Mouse (Mus musculus) heart, postnatal 0 days (tissue): ENCODE measurements around the gene Cd86.

Source experiments
- CTCF ChIP-seq: IDR thresholded peaks from 2 replicates; pipeline ENCODE4 v1.5.1; 2016; ENCODE audit warnings: antibody characterized with exemption, control low read depth, low read depth
- EP300 ChIP-seq: IDR thresholded peaks from 2 replicates; pipeline ENCODE4 v1.6.1; 2016; ENCODE audit warnings: antibody characterized with exemption, low read depth

GRCm38 (mm10) chr16:36622320-36622719 is 43.6 kb downstream of the Cd86 start:
- peak; percentile 37 for TF ChIP-seq CTCF
- no peak for TF ChIP-seq EP300
